Mouse (Mus musculus) hindbrain, embryonic 11.5 days (tissue): ENCODE measurements at regions not wholly inside any gene's neighbourhood (a gene's known extent, or its start where the extent isn't known, plus 50 kb on each side); places are given as distances from the start of the nearest gene placed in this dataset.
"Not testable (repeated sequence)": the region's sequence is repeated elsewhere in the genome, so short reads cannot be mapped to it uniquely, and the experiment has no call there.

Experiments used
- ATAC-seq: fragments of 200-750 bp; cut with Nextera tagmentation; 2 replicates; pipeline ENCODE4 v1.8.0; 2017; ENCODE audit warnings: mild to moderate bottlenecking, moderate TSS enrichment, moderate library complexity; ENCODE audit not compliant: low FRiP score
- DNase-seq: peaks from one replicate; pipeline ENCODE4 v3.0.0-alpha.2; 2015; ENCODE audit warnings: low spot score
- H3K27ac ChIP-seq: fragments of 300-500 bp; sonication (generic); 2 replicates; pipeline ENCODE4 v1.5.1; 2014; ENCODE audit warnings: mild to moderate bottlenecking, low read depth, low read length
- H3K27me3 ChIP-seq: fragments of 300-500 bp; sonication (generic); 2 replicates; pipeline ENCODE4 v1.6.1; 2014; ENCODE audit warnings: mild to moderate bottlenecking, low read length, moderate library complexity, mixed read lengths; ENCODE audit not compliant: control insufficient read depth, insufficient read depth
- H3K36me3 ChIP-seq: fragments of 300-500 bp; sonication (generic); 2 replicates; pipeline ENCODE4 v1.6.1; 2014; ENCODE audit warnings: mild to moderate bottlenecking, low read length, moderate library complexity, mixed read lengths; ENCODE audit not compliant: control insufficient read depth, insufficient read depth
- H3K4me1 ChIP-seq: fragments of 300-500 bp; sonication (generic); replicated peaks from 2 replicates; pipeline ENCODE4 v1.6.1; 2014; ENCODE audit warnings: low read length, mixed read lengths; ENCODE audit not compliant: control insufficient read depth, insufficient read depth
- H3K4me2 ChIP-seq: fragments of 300-500 bp; sonication (generic); replicated peaks from 2 replicates; pipeline ENCODE4 v1.6.1; 2014; ENCODE audit warnings: mild to moderate bottlenecking, low read depth, low read length
- H3K4me3 ChIP-seq: fragments of 300-500 bp; sonication (generic); 2 replicates; pipeline ENCODE4 v1.5.1; 2014; ENCODE audit warnings: low read depth, low read length
- H3K9ac ChIP-seq: fragments of 300-500 bp; sonication (generic); 2 replicates; pipeline ENCODE4 v1.6.1; 2014; ENCODE audit warnings: low read depth, low read length
- H3K9me3 ChIP-seq: fragments of 300-500 bp; sonication (generic); 2 replicates; pipeline ENCODE4 v1.6.1; 2016; ENCODE audit warnings: low read length; ENCODE audit not compliant: control insufficient read depth
- WGBS: fragments of 180-500 bp; shearing (Covaris S2); extraction: QIAGEN DNeasy Blood & Tissue Kit; methylation state at CpG from one replicate; pipeline ENCODE4 v1.1.7; 2014; 5-methylcytosine and 5-hydroxymethylcytosine counted together

- no peaks in the 10 kb centered on the region for H3K27me3 ChIP-seq
- no peak overlapping the region for H3K27ac ChIP-seq
- no peak overlapping the region for H3K9ac ChIP-seq
- H3K4me1 ChIP-seq = no peaks in the 10 kb centered on the region
- H3K9me3 ChIP-seq = no peaks in the 10 kb centered on the region
- H3K4me3 ChIP-seq = no peak overlapping the region
- DNase-seq (peak; percentile 41), ATAC-seq (peak; percentile 67; the same call in 1 of the 2 replicates)
- no peak overlapping the region for H3K4me2 ChIP-seq
- no peaks in the 10 kb centered on the region for H3K36me3 ChIP-seq
- 28% methylated on average over 1 of the region's 1 CpGs for WGBS
Observed at GRCm38 (mm10) chr1:103986867-103987266, 781.5 kb upstream of the Cdh20 start.

GRCm38 (mm10) chr1:104002906-104003305 lies 765.4 kb upstream of the Cdh20 start:
- H3K9ac ChIP-seq, H3K27me3 ChIP-seq, H3K4me1 ChIP-seq, DNase-seq, H3K36me3 ChIP-seq, H3K4me2 ChIP-seq, ATAC-seq, H3K27ac ChIP-seq, H3K9me3 ChIP-seq, H3K4me3 ChIP-seq: not testable (repeated sequence)

DNA sequence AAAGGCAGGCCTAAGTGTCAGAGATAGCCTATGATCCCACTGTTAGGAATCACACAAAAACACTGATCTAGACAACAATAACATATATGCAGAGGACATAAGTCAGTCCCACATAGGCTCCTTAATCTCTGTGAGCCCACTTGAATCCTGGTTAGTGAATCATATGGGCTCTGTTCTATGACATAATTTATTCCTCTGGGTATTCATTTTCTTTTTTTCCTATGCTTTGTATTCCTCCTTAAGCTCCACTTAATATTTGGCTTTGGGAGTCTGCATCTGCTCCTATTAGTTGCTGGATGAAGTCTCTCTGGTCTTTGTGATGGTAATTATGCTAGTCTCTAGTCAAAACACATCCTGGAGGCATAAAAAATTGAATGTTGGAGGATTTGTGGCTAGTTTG lies 738.7 kb upstream of the Cdh20 start:
- Histone ChIP-seq H3K27me3 (no peaks in the 10 kb centered on the region), H3K4me1 (no peaks in the 10 kb centered on the region), H3K4me2 (no peak overlapping the region), H3K27ac (no peak overlapping the region), H3K9me3 (no peaks in the 10 kb centered on the region), H3K9ac (no peak overlapping the region), H3K36me3 (no peaks in the 10 kb centered on the region), H3K4me3 (no peak overlapping the region)
- DNase-seq (no peak), ATAC-seq (no peak)

- Histone ChIP-seq H3K36me3 (no peaks in the 10 kb centered on the region), H3K4me2 (no peak overlapping the region), H3K27me3 (no peaks in the 10 kb centered on the region), H3K4me1 (no peaks in the 10 kb centered on the region), H3K9ac (no peak overlapping the region), H3K4me3 (no peak overlapping the region), H3K9me3 (no peaks in the 10 kb centered on the region), H3K27ac (no peak overlapping the region)
- ATAC-seq (no peak), DNase-seq (no peak)
- 89% methylated on average over 1 of the region's 1 CpGs for WGBS
Observed at GRCm38 (mm10) chr1:104048440-104048839, 719.9 kb upstream of the Cdh20 start.

- no peak overlapping the region for H3K4me2 ChIP-seq
- no peaks in the 10 kb centered on the region for H3K27me3 ChIP-seq
- no peaks in the 10 kb centered on the region for H3K36me3 ChIP-seq
- no peaks in the 10 kb centered on the region for H3K4me1 ChIP-seq
- no peak overlapping the region for H3K4me3 ChIP-seq
- no peaks in the 10 kb centered on the region for H3K9me3 ChIP-seq
- H3K27ac ChIP-seq = no peak overlapping the region
- ATAC-seq = no peak
- no peak overlapping the region for H3K9ac ChIP-seq
- DNase-seq = no peak
- 56% methylated on average over 4 of the region's 4 CpGs for WGBS
Observed at GRCm38 (mm10) chr1:104049169-104049948, 719.0 kb upstream of the Cdh20 start.
